Mouse (Mus musculus): Measurements from ENCODE around the gene Hectd4. TPM values are rescaled to one million over a fixed set of nuclear protein-coding genes. Genes with fewer than 3 reads are reported as not detected.

Gene Hectd4
- polyA plus RNA-seq, 1 experiment from 2014 or later = 20.1 TPM

- H3K4me3 ChIP-seq (replicated peaks; ENCODE audit: low read length) = no peak overlapping the region
- no peak overlapping the region for H3K4me2 ChIP-seq (ENCODE audit: low read length)
- no peak for ATAC-seq
- 89% methylated on average over 18 of the region's 18 CpGs for WGBS
- H3K27ac ChIP-seq (ENCODE audit: low read length) = no peak overlapping the region
- H3K36me3 ChIP-seq (ENCODE audit: control insufficient read depth, insufficient read depth) = no peaks in the 10 kb centered on the region; the same call in 1 of the 2 replicates
- H3K4me1 ChIP-seq (replicated peaks; ENCODE audit: control insufficient read depth, insufficient read depth, low read length) = no peaks in the 10 kb centered on the region
- no peaks in the 10 kb centered on the region for H3K27me3 ChIP-seq (replicated peaks; ENCODE audit: control insufficient read depth, insufficient read depth, low read length)
- H3K9me3 ChIP-seq (ENCODE audit: control insufficient read depth, low read length) = no peaks in the 10 kb centered on the region
- H3K9ac ChIP-seq (replicated peaks; ENCODE audit: low read depth, low read length) = no peak overlapping the region
Observed at GRCm38 (mm10) chr5:121253816-121254497, 33.9 kb downstream of the Hectd4 start.

GRCm38 (mm10) chr5:121254977-121255376 lies 35.0 kb downstream of the Hectd4 start:
- ATAC-seq = no peak
- Histone ChIP-seq H3K36me3 (ENCODE audit: control insufficient read depth, insufficient read depth) (no peaks in the 10 kb centered on the region; the same call in 1 of the 2 replicates), H3K4me3 (replicated peaks; ENCODE audit: low read length) (no peak overlapping the region), H3K4me1 (replicated peaks; ENCODE audit: control insufficient read depth, insufficient read depth, low read length) (no peaks in the 10 kb centered on the region), H3K9me3 (ENCODE audit: control insufficient read depth, low read length) (no peaks in the 10 kb centered on the region), H3K27me3 (replicated peaks; ENCODE audit: control insufficient read depth, insufficient read depth, low read length) (no peaks in the 10 kb centered on the region), H3K4me2 (ENCODE audit: low read length) (no peak overlapping the region), H3K9ac (replicated peaks; ENCODE audit: low read depth, low read length) (no peak overlapping the region), H3K27ac (ENCODE audit: low read length) (no peak overlapping the region)
- 89% methylated on average over 7 of the region's 7 CpGs for WGBS

- 97% methylated on average over 3 of the region's 3 CpGs for WGBS
- ATAC-seq = no peak
- H3K4me3 ChIP-seq (replicated peaks; ENCODE audit: low read length) = no peak overlapping the region
- no peak overlapping the region for H3K27ac ChIP-seq (ENCODE audit: low read length)
- no peaks in the 10 kb centered on the region for H3K27me3 ChIP-seq (replicated peaks; ENCODE audit: control insufficient read depth, insufficient read depth, low read length)
- H3K4me1 ChIP-seq (replicated peaks; ENCODE audit: control insufficient read depth, insufficient read depth, low read length) = no peaks in the 10 kb centered on the region
- peaks cover 7% of the 10 kb centered on the region; the same call in 1 of the 2 replicates for H3K36me3 ChIP-seq (ENCODE audit: control insufficient read depth, insufficient read depth)
- no peak overlapping the region for H3K4me2 ChIP-seq (ENCODE audit: low read length)
- no peaks in the 10 kb centered on the region for H3K9me3 ChIP-seq (ENCODE audit: control insufficient read depth, low read length)
- H3K9ac ChIP-seq (replicated peaks; ENCODE audit: low read depth, low read length) = no peak overlapping the region
Observed at GRCm38 (mm10) chr5:121261806-121262205, 41.8 kb downstream of the Hectd4 start.

GRCm38 (mm10) chr5:121262415-121262814 lies 42.4 kb downstream of the Hectd4 start:
- Histone ChIP-seq H3K4me2 (ENCODE audit: low read length) (no peak overlapping the region), H3K27ac (ENCODE audit: low read length) (no peak overlapping the region), H3K4me1 (replicated peaks; ENCODE audit: control insufficient read depth, insufficient read depth, low read length) (no peaks in the 10 kb centered on the region), H3K27me3 (replicated peaks; ENCODE audit: control insufficient read depth, insufficient read depth, low read length) (no peaks in the 10 kb centered on the region), H3K9ac (replicated peaks; ENCODE audit: low read depth, low read length) (no peak overlapping the region), H3K9me3 (ENCODE audit: control insufficient read depth, low read length) (no peaks in the 10 kb centered on the region), H3K36me3 (ENCODE audit: control insufficient read depth, insufficient read depth) (peaks cover 7% of the 10 kb centered on the region; the same call in 1 of the 2 replicates), H3K4me3 (replicated peaks; ENCODE audit: low read length) (no peak overlapping the region)
- WGBS = 91% methylated on average over 8 of the region's 8 CpGs
- no peak for ATAC-seq

GRCm38 (mm10) chr5:121264593-121264992 lies 44.6 kb downstream of the Hectd4 start:
- Histone ChIP-seq H3K9me3 (ENCODE audit: control insufficient read depth, low read length) (no peaks in the 10 kb centered on the region), H3K4me2 (ENCODE audit: low read length) (no peak overlapping the region), H3K9ac (replicated peaks; ENCODE audit: low read depth, low read length) (no peak overlapping the region), H3K4me3 (replicated peaks; ENCODE audit: low read length) (no peak overlapping the region), H3K27me3 (replicated peaks; ENCODE audit: control insufficient read depth, insufficient read depth, low read length) (no peaks in the 10 kb centered on the region), H3K4me1 (replicated peaks; ENCODE audit: control insufficient read depth, insufficient read depth, low read length) (no peaks in the 10 kb centered on the region), H3K36me3 (ENCODE audit: control insufficient read depth, insufficient read depth) (peaks cover 10% of the 10 kb centered on the region), H3K27ac (ENCODE audit: low read length) (no peak overlapping the region)
- 88% methylated on average over 2 of the region's 2 CpGs for WGBS
- ATAC-seq = no peak

- H3K36me3 ChIP-seq (ENCODE audit: control insufficient read depth, insufficient read depth) = peaks cover 10% of the 10 kb centered on the region
- no peak overlapping the region for H3K27ac ChIP-seq (ENCODE audit: low read length)
- no peak overlapping the region for H3K4me3 ChIP-seq (replicated peaks; ENCODE audit: low read length)
- H3K4me1 ChIP-seq (replicated peaks; ENCODE audit: control insufficient read depth, insufficient read depth, low read length) = no peaks in the 10 kb centered on the region
- WGBS = 82% methylated on average over 7 of the region's 7 CpGs
- no peak overlapping the region for H3K9ac ChIP-seq (replicated peaks; ENCODE audit: low read depth, low read length)
- H3K9me3 ChIP-seq (ENCODE audit: control insufficient read depth, low read length) = no peaks in the 10 kb centered on the region
- no peaks in the 10 kb centered on the region for H3K27me3 ChIP-seq (replicated peaks; ENCODE audit: control insufficient read depth, insufficient read depth, low read length)
- peak; percentile 36; the same call in 1 of the 2 replicates for ATAC-seq
- no peak overlapping the region for H3K4me2 ChIP-seq (ENCODE audit: low read length)
Observed at GRCm38 (mm10) chr5:121266741-121267382, 46.8 kb downstream of the Hectd4 start.

- H3K27me3 ChIP-seq (replicated peaks; ENCODE audit: control insufficient read depth, insufficient read depth, low read length) = no peaks in the 10 kb centered on the region
- WGBS = 85% methylated on average over 7 of the region's 7 CpGs
- no peaks in the 10 kb centered on the region for H3K4me1 ChIP-seq (replicated peaks; ENCODE audit: control insufficient read depth, insufficient read depth, low read length)
- no peaks in the 10 kb centered on the region for H3K9me3 ChIP-seq (ENCODE audit: control insufficient read depth, low read length)
- H3K4me3 ChIP-seq (replicated peaks; ENCODE audit: low read length) = no peak overlapping the region
- no peak for ATAC-seq
- no peak overlapping the region for H3K9ac ChIP-seq (replicated peaks; ENCODE audit: low read depth, low read length)
- H3K27ac ChIP-seq (ENCODE audit: low read length) = no peak overlapping the region
- no peak overlapping the region for H3K4me2 ChIP-seq (ENCODE audit: low read length)
- peaks cover 14% of the 10 kb centered on the region; the same call in 1 of the 2 replicates for H3K36me3 ChIP-seq (ENCODE audit: control insufficient read depth, insufficient read depth)
Observed at GRCm38 (mm10) chr5:121271046-121271445, 51.0 kb downstream of the Hectd4 start.

GRCm38 (mm10) chr5:121276808-121277207 lies 56.8 kb downstream of the Hectd4 start:
- ATAC-seq = no peak
- Histone ChIP-seq H3K9ac (replicated peaks; ENCODE audit: low read depth, low read length) (no peak overlapping the region), H3K4me3 (replicated peaks; ENCODE audit: low read length) (no peak overlapping the region), H3K9me3 (ENCODE audit: control insufficient read depth, low read length) (no peaks in the 10 kb centered on the region), H3K36me3 (ENCODE audit: control insufficient read depth, insufficient read depth) (peaks cover 19% of the 10 kb centered on the region), H3K27me3 (replicated peaks; ENCODE audit: control insufficient read depth, insufficient read depth, low read length) (no peaks in the 10 kb centered on the region), H3K4me2 (ENCODE audit: low read length) (no peak overlapping the region), H3K27ac (ENCODE audit: low read length) (no peak overlapping the region), H3K4me1 (replicated peaks; ENCODE audit: control insufficient read depth, insufficient read depth, low read length) (no peaks in the 10 kb centered on the region)
- 88% methylated on average over 1 of the region's 1 CpGs for WGBS

GRCm38 (mm10) chr5:121280456-121280855 lies 60.4 kb downstream of the Hectd4 start:
- Histone ChIP-seq H3K4me2 (ENCODE audit: low read length) (no peak overlapping the region), H3K27me3 (replicated peaks; ENCODE audit: control insufficient read depth, insufficient read depth, low read length) (no peaks in the 10 kb centered on the region), H3K36me3 (ENCODE audit: control insufficient read depth, insufficient read depth) (peaks cover 22% of the 10 kb centered on the region), H3K27ac (ENCODE audit: low read length) (no peak overlapping the region), H3K9ac (replicated peaks; ENCODE audit: low read depth, low read length) (no peak overlapping the region), H3K4me3 (replicated peaks; ENCODE audit: low read length) (no peak overlapping the region), H3K9me3 (ENCODE audit: control insufficient read depth, low read length) (no peaks in the 10 kb centered on the region), H3K4me1 (replicated peaks; ENCODE audit: control insufficient read depth, insufficient read depth, low read length) (no peaks in the 10 kb centered on the region)
- 95% methylated on average over 4 of the region's 4 CpGs for WGBS
- ATAC-seq = no peak
